Mouse (Mus musculus) liver, adult 2 months (tissue): ENCODE data around the gene Mrps26.

ENCODE experiments used
- CTCF ChIP-seq: fragments of 200-500 bp; IDR thresholded peaks from 2 replicates; pipeline ENCODE4 v1.5.1; 2011; ENCODE audit warnings: low read depth, low read length, control low read depth
- POLR2A ChIP-seq: fragments of 200-500 bp; IDR thresholded peaks from 2 replicates; pipeline ENCODE4 v1.6.1; 2011; ENCODE audit warnings: low read length, control low read depth; ENCODE audit not compliant: insufficient read depth; ENCODE audit errors: extremely low read depth

DNA sequence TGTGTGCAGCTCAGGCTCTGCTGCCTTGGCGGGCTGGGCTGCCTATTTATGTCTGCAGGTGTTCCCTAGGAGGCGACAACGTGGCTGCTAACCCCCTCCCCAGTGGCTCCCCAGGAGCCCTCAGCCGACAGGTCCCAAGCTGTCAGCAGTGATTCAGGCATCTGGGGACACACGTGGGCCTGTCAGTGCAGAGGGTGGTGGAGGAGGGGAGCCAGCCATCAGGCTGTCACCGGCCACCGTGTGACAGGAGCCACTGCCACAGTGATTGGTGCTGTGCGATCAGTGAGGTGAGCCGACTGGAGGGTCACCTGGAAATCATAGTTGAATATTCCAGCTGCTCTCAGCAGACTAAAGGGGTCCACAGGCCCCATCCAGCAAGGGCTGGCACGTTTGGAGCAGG is 19.0 kb downstream of the Mrps26 start, which contains the start of gene Avp:
- TF ChIP-seq POLR2A (no peak), CTCF (no peak)
